Mouse (Mus musculus) bone marrow, adult 2 months (tissue): Measurements from ENCODE around the gene Rnf145. TPM values are rescaled to one million over a fixed set of nuclear protein-coding genes. Genes with fewer than 3 reads are reported as not detected.
"Not testable (repeated sequence)": the region's sequence is repeated elsewhere in the genome, so short reads cannot be mapped to it uniquely, and the experiment has no call there.

Source experiments
- H3K27ac ChIP-seq: fragments of 200-500 bp; 2 replicates; pipeline ENCODE4 v1.5.1; 2012; ENCODE audit warnings: low read depth, mild to moderate bottlenecking, control low read depth, inconsistent platforms, low read length; ENCODE audit not compliant: control insufficient read depth, poor library complexity, insufficient read depth
- H3K4me1 ChIP-seq: fragments of 200-500 bp; 2 replicates; pipeline ENCODE4 v1.6.1; 2011; ENCODE audit warnings: low read length; ENCODE audit not compliant: control insufficient read depth, insufficient read depth
- H3K4me3 ChIP-seq: fragments of 200-500 bp; replicated peaks from 2 replicates; pipeline ENCODE3; 2011; ENCODE audit warnings: mild to moderate bottlenecking, low read depth, low read length, control low read depth; ENCODE audit not compliant: control insufficient read depth
- CTCF ChIP-seq: fragments of 200-500 bp; IDR thresholded peaks from 2 replicates; pipeline ENCODE4 v1.5.1; 2011; ENCODE audit warnings: low read length, control low read depth; ENCODE audit not compliant: control insufficient read depth, insufficient read depth
- POLR2A ChIP-seq: fragments of 200-500 bp; IDR thresholded peaks from 2 replicates; pipeline ENCODE4 v1.6.1; 2011; ENCODE audit warnings: low read depth, mild to moderate bottlenecking, control low read depth, low read length, borderline replicate concordance; ENCODE audit not compliant: control insufficient read depth
- WGBS: fragments of 180-500 bp; shearing (Covaris S2); methylation state at CpG from one replicate; pipeline ENCODE4 v1.1.7; 2018; 5-methylcytosine and 5-hydroxymethylcytosine counted together
- polyA plus RNA-seq: library from polyadenylated mRNA; stranded (reverse); fragments of >200 nt; gene quantifications from 2 replicates; pipeline ENCODE4 v1.2.4, GENCODE M21; 2011; ENCODE audit warnings: low replicate concordance; ENCODE audit not compliant: missing spikeins, insufficient read depth, insufficient read length

Gene Rnf145
- polyA plus RNA-seq, 1 experiment: 35.4 TPM

DNA sequence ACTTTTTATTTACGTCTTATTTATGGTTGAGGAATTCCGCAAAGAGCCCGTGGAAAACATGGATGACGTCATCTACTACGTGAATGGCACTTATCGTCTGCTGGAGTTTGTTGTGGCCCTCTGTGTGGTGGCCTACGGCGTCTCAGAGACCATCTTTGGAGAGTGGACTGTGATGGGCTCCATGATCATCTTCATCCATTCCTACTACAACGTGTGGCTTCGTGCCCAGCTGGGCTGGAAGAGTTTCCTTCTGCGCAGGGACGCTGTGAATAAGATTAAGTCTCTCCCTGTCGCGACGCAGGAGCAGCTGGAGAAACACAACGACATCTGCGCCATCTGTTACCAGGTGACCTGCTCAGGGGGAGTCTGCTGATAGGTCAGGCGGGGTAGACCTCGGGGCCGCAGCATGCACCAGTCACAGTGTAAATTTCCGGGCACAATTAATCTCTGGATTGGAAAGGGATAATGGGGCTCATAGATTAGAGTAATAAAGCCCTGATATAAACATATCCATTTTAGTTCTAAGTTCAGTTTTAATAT, 42.8 kb downstream of the Rnf145 start:
- 95% methylated on average over 21 of the region's 21 CpGs for WGBS
- no peaks in the 10 kb centered on the region; the same call in 1 of the 2 replicates for H3K4me1 ChIP-seq
- TF ChIP-seq POLR2A (no peak), CTCF (no peak)
- no peak overlapping the region for H3K4me3 ChIP-seq
- H3K27ac ChIP-seq: no peak overlapping the region

DNA sequence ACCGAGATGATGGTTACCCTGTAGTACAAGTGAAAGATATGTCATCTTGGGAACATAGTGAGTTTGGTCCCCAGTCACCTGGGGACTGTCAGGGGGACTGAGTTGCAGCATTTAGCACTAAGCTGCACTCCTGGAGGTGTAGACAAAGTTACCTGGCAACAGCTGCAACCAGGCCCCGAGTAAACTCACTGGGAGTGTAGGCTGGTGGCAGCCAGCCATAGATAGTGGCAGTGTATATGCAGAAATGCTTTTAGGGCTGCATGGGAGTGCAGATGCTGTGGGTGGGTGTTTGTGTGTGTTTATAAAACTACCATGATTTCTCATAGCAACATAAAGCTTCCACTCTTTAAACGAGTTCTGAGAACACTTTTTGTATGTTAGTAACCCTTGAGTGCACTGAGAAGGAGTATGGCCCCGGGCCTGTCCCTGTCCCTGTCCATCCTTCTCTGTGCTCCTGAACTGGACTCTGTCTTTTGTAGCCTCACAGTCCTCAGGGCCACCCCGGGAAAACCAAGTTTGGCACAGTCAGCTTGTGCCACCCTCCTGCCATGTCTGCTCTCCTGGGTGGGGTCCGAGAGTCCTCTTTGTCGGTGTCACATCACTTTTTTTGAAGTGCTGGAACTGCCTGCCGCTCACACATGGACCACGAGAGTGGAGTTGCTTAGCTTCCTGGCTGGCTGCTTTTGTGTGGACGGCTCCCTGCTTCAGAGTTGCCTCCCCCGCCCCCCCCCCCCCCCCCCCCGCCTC, 43.8 kb downstream of the Rnf145 start:
- H3K4me1 ChIP-seq: no peaks in the 10 kb centered on the region
- no peak for TF ChIP-seq CTCF
- TF ChIP-seq POLR2A: no peak
- 88% methylated on average over 12 of the region's 12 CpGs for WGBS
- H3K4me3 ChIP-seq: no peak overlapping the region
- H3K27ac ChIP-seq: no peak overlapping the region

DNA sequence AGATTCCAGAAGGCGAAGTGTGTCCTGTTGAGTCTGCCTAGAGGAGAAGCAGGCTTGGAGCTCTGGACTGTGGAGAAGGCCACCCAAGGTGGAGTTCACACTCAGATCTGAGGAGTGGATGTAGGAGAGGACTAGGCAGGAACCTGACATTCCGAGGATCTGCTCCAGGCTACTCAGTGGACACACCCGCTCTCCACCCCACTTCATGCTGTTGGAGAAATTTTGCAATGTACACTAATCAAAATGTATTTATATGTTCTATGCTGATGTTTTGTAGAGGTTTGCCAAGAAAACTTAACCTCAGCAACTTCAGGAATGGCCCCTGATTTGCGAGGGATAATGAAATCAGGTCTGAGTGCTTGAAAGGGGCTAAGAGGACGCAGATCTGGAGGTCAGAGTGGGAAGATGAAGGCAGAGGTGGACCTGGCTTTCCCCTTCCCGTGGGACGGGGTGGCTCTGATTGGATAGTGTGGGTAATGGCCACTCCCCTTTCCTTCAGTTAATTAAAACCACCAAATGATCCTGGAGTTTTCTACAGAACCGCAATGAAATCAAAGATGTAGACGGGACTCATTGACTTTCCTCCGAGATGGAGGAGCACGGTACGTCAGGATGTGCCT, 45.6 kb downstream of the Rnf145 start:
- H3K4me3 ChIP-seq: no peak overlapping the region
- no peak overlapping the region for H3K27ac ChIP-seq
- WGBS: 95% methylated on average over 12 of the region's 12 CpGs
- no peaks in the 10 kb centered on the region; the same call in 1 of the 2 replicates for H3K4me1 ChIP-seq
- TF ChIP-seq POLR2A: no peak
- no peak for TF ChIP-seq CTCF

DNA sequence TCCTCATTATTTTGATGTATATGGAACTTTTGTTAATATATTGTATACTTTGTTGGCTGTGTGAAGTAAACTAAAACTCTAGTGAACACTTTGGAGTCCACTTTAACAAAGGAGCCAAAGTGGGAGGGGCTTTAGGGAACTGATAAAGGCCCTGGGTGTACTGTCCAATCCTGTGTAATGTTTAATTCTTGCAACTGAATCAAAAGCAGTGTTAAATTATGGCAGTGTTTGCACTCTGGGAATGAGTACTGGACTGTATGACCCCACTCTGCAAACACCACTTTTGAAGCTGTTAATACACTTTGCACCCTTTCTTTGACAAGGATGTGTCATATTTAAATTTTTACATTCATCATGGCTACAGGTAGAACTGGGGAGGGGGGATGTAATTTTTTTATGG, 46.2 kb downstream of the Rnf145 start:
- H3K4me1 ChIP-seq: no peaks in the 10 kb centered on the region; the same call in 1 of the 2 replicates
- TF ChIP-seq POLR2A (no peak), CTCF (no peak)
- H3K27ac ChIP-seq: no peak overlapping the region
- no peak overlapping the region for H3K4me3 ChIP-seq

DNA sequence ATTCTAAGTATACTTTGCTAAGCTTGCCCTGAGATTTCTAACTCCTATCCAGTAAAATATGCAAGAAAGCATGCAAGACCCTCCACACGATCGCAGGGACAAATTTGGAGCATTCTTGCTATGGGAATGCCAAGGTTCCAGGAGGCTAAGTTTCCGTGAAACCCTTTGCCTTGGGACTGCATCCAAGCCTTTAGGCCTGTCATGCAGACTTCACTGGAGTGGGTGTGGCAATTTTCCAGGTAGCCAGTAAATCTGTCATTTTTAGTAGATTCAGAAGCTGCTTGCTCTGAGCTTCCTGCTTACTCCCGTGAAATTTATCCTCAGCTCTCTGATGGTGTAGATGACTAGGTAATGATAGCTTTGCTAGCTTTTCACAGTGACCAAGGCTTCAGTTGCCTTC, 51.6 kb downstream of the Rnf145 start:
- H3K4me1 ChIP-seq, H3K27ac ChIP-seq: not testable (repeated sequence)
- WGBS: 86% methylated on average over 4 of the region's 4 CpGs

DNA sequence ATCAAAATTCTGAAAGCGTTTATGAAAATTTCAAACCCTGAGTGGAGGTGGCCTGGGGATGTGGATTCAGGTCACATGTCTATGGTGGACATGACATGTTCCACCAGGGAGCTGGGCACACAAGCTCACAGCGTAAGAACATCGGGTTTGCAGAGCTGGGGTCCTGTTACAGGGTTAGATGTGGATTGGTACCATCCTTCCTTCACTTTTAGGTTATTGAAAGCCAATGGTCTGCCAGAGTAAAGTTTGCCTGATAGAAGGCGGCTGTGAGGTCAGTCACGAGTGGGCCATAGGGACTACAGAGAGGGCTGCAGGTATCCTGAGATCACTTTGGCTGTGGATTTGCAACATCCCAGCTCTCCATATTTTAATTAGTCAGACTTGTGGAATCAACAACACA, 54.0 kb downstream of the Rnf145 start:
- TF ChIP-seq CTCF: no peak
- TF ChIP-seq POLR2A: no peak
- no peak overlapping the region for H3K27ac ChIP-seq
- no peaks in the 10 kb centered on the region; the same call in none of the 2 replicates for H3K4me1 ChIP-seq
- no peak overlapping the region for H3K4me3 ChIP-seq
- 90% methylated on average over 5 of the region's 5 CpGs for WGBS

More for the DNA sequence above, 51.6 kb downstream of the Rnf145 start:
- not testable (repeated sequence) for H3K4me3 ChIP-seq

DNA sequence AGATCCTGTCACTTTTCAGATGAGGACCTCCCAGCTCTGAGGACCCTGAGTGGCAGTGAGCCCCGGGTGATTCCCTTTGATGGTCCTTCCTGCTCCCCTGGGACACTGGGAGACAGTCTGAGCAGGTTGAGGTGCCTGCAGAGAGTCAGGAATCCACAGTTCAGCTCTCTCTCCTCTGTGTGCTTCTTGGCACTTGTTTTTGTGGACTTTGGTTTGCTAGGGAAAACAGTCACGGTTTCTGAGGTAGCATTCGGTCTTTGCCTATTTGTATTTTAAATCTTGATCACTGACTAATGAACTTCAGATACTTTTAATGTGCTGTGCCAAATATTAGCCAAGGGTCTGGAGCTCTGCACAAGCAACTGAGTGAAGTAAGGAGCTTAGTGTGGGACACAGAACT, 54.6 kb downstream of the Rnf145 start:
- TF ChIP-seq CTCF (no peak), POLR2A (no peak)
- 74% methylated on average over 3 of the region's 3 CpGs for WGBS

DNA sequence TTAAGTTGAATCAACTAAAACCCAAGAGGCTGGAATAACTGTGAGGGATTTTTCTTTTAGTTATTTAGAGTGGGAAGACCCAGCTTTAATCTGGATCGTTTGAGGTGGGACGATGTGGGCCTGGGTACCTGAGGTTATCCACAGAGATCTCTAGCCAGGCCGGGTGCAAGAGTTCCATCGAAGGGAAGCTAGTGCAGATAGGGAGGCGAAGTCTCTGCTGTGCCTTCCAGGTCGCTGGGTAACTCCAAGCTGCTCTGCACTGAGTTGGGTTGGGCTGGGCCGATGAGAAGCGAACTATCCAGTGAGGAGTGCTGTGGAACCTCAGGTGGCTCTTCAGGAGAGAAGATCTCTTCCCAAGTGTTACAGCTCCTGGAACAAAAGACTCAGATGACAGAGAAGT, 55.6 kb downstream of the Rnf145 start:
- 85% methylated on average over 8 of the region's 8 CpGs for WGBS

More for the DNA sequence above, 54.6 kb downstream of the Rnf145 start:
- Histone ChIP-seq H3K4me1 (no peaks in the 10 kb centered on the region; the same call in 1 of the 2 replicates), H3K4me3 (no peak overlapping the region), H3K27ac (no peak overlapping the region)

DNA sequence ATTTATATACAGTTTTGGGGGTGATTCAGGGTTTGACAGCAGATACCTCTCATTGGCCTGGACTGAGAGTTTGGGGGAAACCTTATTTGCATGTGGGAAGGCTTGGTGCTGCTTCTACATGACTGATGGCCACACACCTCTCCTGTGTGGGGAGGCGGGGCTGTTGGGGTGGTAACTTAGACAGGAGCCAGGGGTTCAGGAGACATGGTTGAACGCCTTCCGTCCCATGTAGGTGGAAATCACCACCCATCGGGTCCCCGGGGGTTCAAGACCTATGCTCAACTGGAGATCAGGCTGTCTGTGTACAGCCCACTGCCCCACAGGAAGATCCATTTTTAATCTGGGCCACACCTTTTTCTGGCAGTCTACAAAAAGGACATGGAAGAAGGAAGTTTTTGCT, 56.1 kb downstream of the Rnf145 start:
- Histone ChIP-seq H3K4me1 (no peaks in the 10 kb centered on the region; the same call in 1 of the 2 replicates), H3K4me3 (no peak overlapping the region), H3K27ac (no peak overlapping the region)
- whole genome bisulfite sequencing: 65% methylated on average over 5 of the region's 5 CpGs
- TF ChIP-seq CTCF: no peak
- no peak for TF ChIP-seq POLR2A

More for the DNA sequence above, 55.6 kb downstream of the Rnf145 start:
- Histone ChIP-seq H3K27ac (peak overlapping the region; percentile 45; the same call in 1 of the 2 replicates), H3K4me1 (no peaks in the 10 kb centered on the region; the same call in 1 of the 2 replicates), H3K4me3 (peak overlapping the region; percentile 53)
- TF ChIP-seq POLR2A (no peak), CTCF (no peak)
